ENCODE assay signal across 13 mouse cellular contexts in genomic region chr7:83474986-83475385, GRCm38 (mm10).
DNase-seq lines count a peak whose midpoint lies in the region; ATAC-seq and TF ChIP-seq lines count a peak whose summit lies in the region.
"Had no signal": no experiment of that assay in that cellular context is flagged by ENCODE, and none has a peak within 500 bp of the region (broad histone marks: within the 10 kb centered on the region; RNA-seq: fewer than 3 reads in every experiment).

No protein-coding gene starts in this region.

- H3K36me3 ChIP-seq in forebrain, embryonic 16.5 days (ENCODE audit: control insufficient read depth, insufficient read depth) = no peaks in the 10 kb centered on the region
- no peaks in the 10 kb centered on the region for H3K36me3 ChIP-seq in forebrain, embryonic 13.5 days (ENCODE audit: poor library complexity, severe bottlenecking)
- H3K36me3 ChIP-seq in intestine, embryonic 14.5 days (ENCODE audit: control insufficient read depth, insufficient read depth, low read length) = no peaks in the 10 kb centered on the region
- H3K36me3 ChIP-seq in intestine, postnatal 0 days (ENCODE audit: control insufficient read depth, insufficient read depth) = no peaks in the 10 kb centered on the region
- no peaks in the 10 kb centered on the region for H3K36me3 ChIP-seq in embryonic facial prominence, embryonic 13.5 days
- no peaks in the 10 kb centered on the region for H3K36me3 ChIP-seq in limb, embryonic 13.5 days
- no peaks in the 10 kb centered on the region for H3K36me3 ChIP-seq in thymus, adult 2 months (ENCODE audit: control insufficient read depth, insufficient read depth, low read length)
- H3K36me3 ChIP-seq: hindbrain, embryonic 15.5 days; kidney, embryonic 15.5 days; neural tube, embryonic 12.5 days had no signal

- DNase-seq in intestine, embryonic 14.5 days (ENCODE audit: low spot score) = no peak
- DNase-seq in thymus, adult 2 months = no peak
- no peak for DNase-seq in spleen, postnatal 4 days (ENCODE audit: low spot score in 2 of 2)
- DNase-seq: B cell, adult 2 months; liver, postnatal 0 days had no signal

- H3K27ac ChIP-seq in forebrain, embryonic 16.5 days (ENCODE audit: low read length) = 0 out of 2 replicates have a peak overlapping the region, but pooled peaks have one; percentile 42
- no peak overlapping the region for H3K27ac ChIP-seq in forebrain, embryonic 13.5 days
- H3K27ac ChIP-seq in intestine, embryonic 14.5 days (ENCODE audit: low read depth) = peak overlapping the region; percentile 70; the same call in 1 of the 2 replicates
- no peak overlapping the region for H3K27ac ChIP-seq in intestine, postnatal 0 days (ENCODE audit: low read depth, low read length)
- peak overlapping the region; percentile 92 for H3K27ac ChIP-seq in embryonic facial prominence, embryonic 13.5 days
- peak overlapping the region; percentile 94 for H3K27ac ChIP-seq in limb, embryonic 13.5 days
- no peak overlapping the region for H3K27ac ChIP-seq in thymus, adult 2 months (ENCODE audit: control insufficient read depth, insufficient read depth, low read length)
- H3K27ac ChIP-seq: hindbrain, embryonic 15.5 days; kidney, embryonic 15.5 days; neural tube, embryonic 12.5 days had no signal

- H3K4me2 ChIP-seq in forebrain, embryonic 16.5 days (ENCODE audit: low read length) = no peak overlapping the region
- no peak overlapping the region for H3K4me2 ChIP-seq in forebrain, embryonic 13.5 days
- no peak overlapping the region for H3K4me2 ChIP-seq in intestine, embryonic 14.5 days (ENCODE audit: low read length)
- H3K4me2 ChIP-seq in intestine, postnatal 0 days (replicated peaks; ENCODE audit: low read depth) = no peak overlapping the region
- no peak overlapping the region for H3K4me2 ChIP-seq in embryonic facial prominence, embryonic 13.5 days
- H3K4me2 ChIP-seq in limb, embryonic 13.5 days (replicated peaks) = peak overlapping the region; percentile 44
- H3K4me2 ChIP-seq: hindbrain, embryonic 15.5 days; kidney, embryonic 15.5 days; neural tube, embryonic 12.5 days had no signal

- no peak for ATAC-seq in forebrain, embryonic 16.5 days
- ATAC-seq in forebrain, embryonic 13.5 days = no peak
- no peak for ATAC-seq in intestine, embryonic 14.5 days (replicated peaks; ENCODE audit: low FRiP score, low TSS enrichment, low read depth)
- no peak for ATAC-seq in intestine, postnatal 0 days
- ATAC-seq in embryonic facial prominence, embryonic 13.5 days (ENCODE audit: insufficient number of reproducible peaks, insufficient read depth, low FRiP score, low TSS enrichment, low read depth) = no peak
- peak; percentile 29 for ATAC-seq in limb, embryonic 13.5 days (ENCODE audit: low FRiP score, low read depth)
- ATAC-seq: liver, postnatal 0 days had no signal

- no peaks in the 10 kb centered on the region for H3K27me3 ChIP-seq in forebrain, embryonic 16.5 days (replicated peaks; ENCODE audit: control insufficient read depth, insufficient read depth, low read length)
- no peaks in the 10 kb centered on the region for H3K27me3 ChIP-seq in forebrain, embryonic 13.5 days
- no peaks in the 10 kb centered on the region for H3K27me3 ChIP-seq in intestine, embryonic 14.5 days (replicated peaks; ENCODE audit: control insufficient read depth, insufficient read depth, low read length)
- H3K27me3 ChIP-seq in intestine, postnatal 0 days (replicated peaks; ENCODE audit: control insufficient read depth, insufficient read depth, low read length) = no peaks in the 10 kb centered on the region
- no peaks in the 10 kb centered on the region for H3K27me3 ChIP-seq in embryonic facial prominence, embryonic 13.5 days
- no peaks in the 10 kb centered on the region for H3K27me3 ChIP-seq in limb, embryonic 13.5 days
- H3K27me3 ChIP-seq in thymus, adult 2 months (ENCODE audit: control insufficient read depth, insufficient read depth, low read length) = no peaks in the 10 kb centered on the region
- H3K27me3 ChIP-seq: hindbrain, embryonic 15.5 days; kidney, embryonic 15.5 days; neural tube, embryonic 12.5 days had no signal

- no peaks in the 10 kb centered on the region for H3K9me3 ChIP-seq in forebrain, embryonic 16.5 days (ENCODE audit: control insufficient read depth, low read length)
- no peaks in the 10 kb centered on the region for H3K9me3 ChIP-seq in forebrain, embryonic 13.5 days (replicated peaks)
- no peaks in the 10 kb centered on the region for H3K9me3 ChIP-seq in intestine, embryonic 14.5 days (ENCODE audit: control insufficient read depth, low read length)
- H3K9me3 ChIP-seq in intestine, postnatal 0 days (ENCODE audit: control insufficient read depth) = no peaks in the 10 kb centered on the region
- no peaks in the 10 kb centered on the region for H3K9me3 ChIP-seq in embryonic facial prominence, embryonic 13.5 days
- H3K9me3 ChIP-seq in limb, embryonic 13.5 days = no peaks in the 10 kb centered on the region
- H3K9me3 ChIP-seq: hindbrain, embryonic 15.5 days; kidney, embryonic 15.5 days; neural tube, embryonic 12.5 days had no signal

- 69% methylated on average over 3 of the region's 3 CpGs for WGBS in forebrain, embryonic 16.5 days
- 91% methylated on average over 3 of the region's 3 CpGs for WGBS in forebrain, embryonic 13.5 days
- 39% methylated on average over 3 of the region's 3 CpGs for WGBS in intestine, embryonic 14.5 days
- 62% methylated on average over 3 of the region's 3 CpGs for WGBS in intestine, postnatal 0 days
- 55% methylated on average over 3 of the region's 3 CpGs for WGBS in embryonic facial prominence, embryonic 13.5 days
- 35% methylated on average over 3 of the region's 3 CpGs for whole genome bisulfite sequencing in limb, embryonic 13.5 days
- WGBS in thymus, adult 2 months = 85% methylated on average over 3 of the region's 3 CpGs

- no peak overlapping the region for H3K9ac ChIP-seq in forebrain, embryonic 16.5 days (replicated peaks; ENCODE audit: low read depth, low read length)
- H3K9ac ChIP-seq in forebrain, embryonic 13.5 days = no peak overlapping the region
- H3K9ac ChIP-seq in intestine, embryonic 14.5 days (ENCODE audit: low read length) = no peak overlapping the region
- no peak overlapping the region for H3K9ac ChIP-seq in intestine, postnatal 0 days (ENCODE audit: low read depth, low read length)
- no peak overlapping the region for H3K9ac ChIP-seq in embryonic facial prominence, embryonic 13.5 days
- H3K9ac ChIP-seq in limb, embryonic 13.5 days = no peak overlapping the region
- H3K9ac ChIP-seq: hindbrain, embryonic 15.5 days; kidney, embryonic 15.5 days; liver, postnatal 0 days; neural tube, embryonic 12.5 days had no signal

- no peak for TF ChIP-seq CTCF in intestine, postnatal 0 days (IDR thresholded peaks at IDR 0.05; ENCODE audit: low read depth)
- TF ChIP-seq CTCF in thymus, adult 2 months (IDR thresholded peaks at IDR 0.05; ENCODE audit: borderline replicate concordance, control insufficient read depth, extremely low read depth, insufficient read depth, low read length, poor library complexity) = no peak

- peaks cover 24% of the 10 kb centered on the region for H3K4me1 ChIP-seq in forebrain, embryonic 16.5 days (replicated peaks; ENCODE audit: control insufficient read depth, insufficient read depth, low read length)
- H3K4me1 ChIP-seq in forebrain, embryonic 13.5 days = peaks cover 21% of the 10 kb centered on the region
- H3K4me1 ChIP-seq in intestine, embryonic 14.5 days (replicated peaks; ENCODE audit: control insufficient read depth, insufficient read depth, low read length) = peaks cover 28% of the 10 kb centered on the region
- peaks cover 3% of the 10 kb centered on the region for H3K4me1 ChIP-seq in intestine, postnatal 0 days (replicated peaks; ENCODE audit: control insufficient read depth, insufficient read depth, low read length)
- H3K4me1 ChIP-seq in embryonic facial prominence, embryonic 13.5 days = peaks cover 43% of the 10 kb centered on the region
- H3K4me1 ChIP-seq in limb, embryonic 13.5 days = peaks cover 63% of the 10 kb centered on the region
- H3K4me1 ChIP-seq in thymus, adult 2 months (replicated peaks; ENCODE audit: control insufficient read depth, insufficient read depth, low read length) = no peaks in the 10 kb centered on the region
- H3K4me1 ChIP-seq: neural tube, embryonic 12.5 days had no signal

- H3K4me3 ChIP-seq in forebrain, embryonic 16.5 days (replicated peaks; ENCODE audit: low read length) = no peak overlapping the region
- no peak overlapping the region for H3K4me3 ChIP-seq in forebrain, embryonic 13.5 days
- no peak overlapping the region for H3K4me3 ChIP-seq in intestine, embryonic 14.5 days (ENCODE audit: low read depth, low read length)
- no peak overlapping the region for H3K4me3 ChIP-seq in intestine, postnatal 0 days (ENCODE audit: low read depth, low read length)
- H3K4me3 ChIP-seq in embryonic facial prominence, embryonic 13.5 days = no peak overlapping the region
- H3K4me3 ChIP-seq in limb, embryonic 13.5 days = no peak overlapping the region
- no peak overlapping the region for H3K4me3 ChIP-seq in thymus, adult 2 months (ENCODE audit: control insufficient read depth, insufficient read depth, low read length)
- H3K4me3 ChIP-seq: hindbrain, embryonic 15.5 days; kidney, embryonic 15.5 days; neural tube, embryonic 12.5 days had no signal

- TF ChIP-seq POLR2A in thymus, adult 2 months (IDR thresholded peaks at IDR 0.05; ENCODE audit: control insufficient read depth, extremely low read depth, insufficient read depth, low read length, poor library complexity) = no peak

Comparison
In these comparisons a context has a peak if more than half of its experiments do, and no peak if none do; other contexts are left out.
1. H3K27ac ChIP-seq: peak in forebrain, embryonic 16.5 days (single experiment), intestine, embryonic 14.5 days (single experiment), embryonic facial prominence, embryonic 13.5 days (single experiment) and limb, embryonic 13.5 days (single experiment); none in forebrain, embryonic 13.5 days (single experiment), intestine, postnatal 0 days (single experiment) and thymus, adult 2 months (single experiment).